Mouse (Mus musculus) left cerebral cortex, postnatal 14 days (tissue): ENCODE data around the gene Crygd. TPM values are rescaled to one million over a fixed set of nuclear protein-coding genes. Genes with fewer than 3 reads are reported as not detected.
"Not testable (repeated sequence)": the region's sequence is repeated elsewhere in the genome, so short reads cannot be mapped to it uniquely, and the experiment has no call there.

Experiments used
- DNase-seq, 2 experiments: peaks; one replicate each; pipeline ENCODE4 v3.0.0; 2021 to 2022; ENCODE audit warnings: low spot score in 2 of 2, mixed read lengths in 1 of 2
- intact Hi-C: fragments of 180-260 bp; cut with DNase I; formaldehyde crosslinking; loops from one replicate; pipeline ENCODE4 v1.15.1; 2025
- long read RNA-seq, 2 experiments: library from polyadenylated mRNA; stranded (forward); transcript quantifications; one replicate each; pipeline ENCODE4 v2.0.0; 2021
- total RNA-seq, 2 experiments: library from RNA; stranded (reverse); gene quantifications; 2 replicates each; pipeline ENCODE4 v1.2.3; 2021

Crygd gene
- not detected for total RNA-seq
- long read RNA-seq, experiment 1, result 0 reads
- long read RNA-seq, experiment 2, result 0 reads

DNA sequence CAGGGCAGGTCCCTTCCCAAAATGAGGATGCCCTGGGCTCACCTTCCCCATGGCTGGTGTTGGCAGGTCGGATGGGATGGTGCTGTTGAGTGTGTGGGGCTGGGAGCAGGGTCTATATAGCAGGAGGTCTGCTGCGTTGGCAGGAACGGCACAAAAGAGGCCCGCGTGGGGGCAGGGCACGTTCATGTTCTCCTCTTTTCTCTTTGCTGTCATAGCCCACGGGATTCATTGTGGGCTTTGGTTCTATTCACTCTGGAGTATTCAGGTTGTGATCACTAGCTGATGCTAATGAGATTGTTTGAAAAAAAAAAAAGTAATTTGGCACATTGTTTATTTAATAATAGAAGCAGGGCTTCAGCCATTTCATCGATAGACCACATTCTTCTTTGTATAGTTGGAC, at the start of gene Crygd:
Gene Crygd (minus strand): TSS at position 101 of the 400 bp plus-strand sequence.
- intact Hi-C loops, result no loop called here
- no peak for DNase-seq

DNA sequence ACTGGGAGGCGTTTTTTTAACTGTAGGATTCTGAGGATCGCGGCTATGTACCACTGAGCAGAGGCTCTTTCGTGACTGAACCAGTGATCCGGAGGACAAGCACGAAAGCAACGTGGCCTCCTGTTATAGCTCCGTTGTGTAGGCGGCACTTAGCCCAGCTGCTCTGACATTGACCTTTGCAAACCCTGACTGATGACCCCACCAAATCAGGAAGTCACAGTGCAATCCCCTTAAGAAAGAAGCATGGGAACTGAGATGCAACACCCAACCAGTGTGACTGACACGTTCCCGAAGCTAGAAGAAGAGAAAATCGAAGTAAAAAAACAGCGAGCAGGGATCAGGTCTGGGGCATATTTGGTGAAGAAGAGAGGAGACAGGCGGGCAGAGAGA, 49.5 kb upstream of the Crygd start:
- intact Hi-C loops, result loop anchor here (1.0 to 5.0 kb wide), 2 partner anchors 49 to 64 kb away; no protein-coding TSS in a partner anchor
- no peak for DNase-seq

DNA sequence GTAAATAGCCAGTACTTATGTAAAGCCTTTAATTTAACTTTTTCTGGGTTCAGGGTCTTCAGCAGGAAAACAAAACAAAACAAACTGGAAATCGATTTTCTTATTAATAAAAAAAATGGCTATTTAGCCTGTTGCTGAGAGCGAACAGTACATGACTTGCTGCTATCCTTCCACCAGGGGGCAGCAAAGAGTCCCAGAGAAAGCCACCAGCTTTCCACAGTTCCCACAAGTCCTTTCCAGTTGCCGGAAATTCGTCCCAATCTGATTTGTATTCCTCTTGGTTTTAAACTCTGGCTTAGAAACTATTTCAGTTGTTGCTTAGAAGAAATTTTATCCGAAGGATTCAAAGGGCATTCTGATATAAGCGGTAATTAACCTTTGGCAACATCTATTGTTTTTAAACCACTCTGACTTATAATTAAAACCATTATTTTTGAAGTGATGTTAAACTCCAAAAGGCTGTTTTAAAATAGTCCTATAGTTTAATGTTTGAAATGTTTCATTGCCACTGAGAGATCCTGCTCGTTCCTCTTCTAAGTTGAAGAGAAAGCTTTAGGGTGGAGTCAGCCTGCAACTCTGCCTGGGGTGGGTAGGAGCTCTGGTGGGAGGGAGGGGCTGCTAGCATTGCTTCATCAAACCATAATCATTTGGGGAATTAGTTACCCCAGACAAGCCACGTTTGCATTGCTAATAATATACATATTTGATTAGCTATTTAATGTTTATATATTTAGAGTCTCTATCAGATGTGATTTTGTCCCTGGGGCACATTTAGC, 49.0 kb upstream of the Crygd start:
- peak; percentile 80 to 82 for DNase-seq
- intact Hi-C loops, result loop anchor here (1.0 to 5.0 kb wide), 2 partner anchors 50 to 65 kb away; no protein-coding TSS in a partner anchor

DNA sequence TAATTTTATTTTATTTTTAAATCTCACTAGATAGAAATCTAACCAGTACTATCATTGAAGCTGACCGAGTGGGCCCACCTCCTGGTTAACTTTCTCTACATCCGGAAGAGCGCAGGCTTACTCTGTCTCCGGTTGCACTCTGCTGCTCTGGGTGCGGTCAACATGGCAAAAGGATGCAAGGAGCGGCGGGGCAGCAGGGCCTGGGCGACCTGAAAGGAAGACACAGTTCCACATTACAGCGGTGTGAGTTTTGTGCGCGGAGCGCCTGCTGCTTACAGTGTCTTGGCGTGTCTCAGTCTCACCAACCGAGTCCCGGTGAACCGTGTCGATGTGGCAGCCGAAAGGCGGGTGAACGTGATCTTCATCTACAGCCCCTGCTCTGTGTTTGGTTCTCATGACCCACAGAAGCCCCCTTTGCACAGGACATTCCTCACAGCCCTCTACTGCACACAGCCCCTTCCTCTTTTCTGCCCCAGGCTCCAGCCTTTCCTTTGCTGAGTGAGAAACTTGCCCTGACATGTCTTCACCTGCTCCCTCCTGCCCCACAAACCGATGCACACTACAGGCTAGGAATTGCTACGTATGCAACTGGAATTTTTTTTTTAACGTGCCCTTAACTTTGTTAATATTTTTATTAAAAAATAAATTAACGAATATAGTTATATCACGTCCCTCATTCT, 46.6 kb upstream of the Crygd start:
- no peak for DNase-seq
- intact Hi-C loops, result loop anchor here (5.0 kb wide), 1 partner anchor 52 kb away; no protein-coding TSS in a partner anchor

DNA sequence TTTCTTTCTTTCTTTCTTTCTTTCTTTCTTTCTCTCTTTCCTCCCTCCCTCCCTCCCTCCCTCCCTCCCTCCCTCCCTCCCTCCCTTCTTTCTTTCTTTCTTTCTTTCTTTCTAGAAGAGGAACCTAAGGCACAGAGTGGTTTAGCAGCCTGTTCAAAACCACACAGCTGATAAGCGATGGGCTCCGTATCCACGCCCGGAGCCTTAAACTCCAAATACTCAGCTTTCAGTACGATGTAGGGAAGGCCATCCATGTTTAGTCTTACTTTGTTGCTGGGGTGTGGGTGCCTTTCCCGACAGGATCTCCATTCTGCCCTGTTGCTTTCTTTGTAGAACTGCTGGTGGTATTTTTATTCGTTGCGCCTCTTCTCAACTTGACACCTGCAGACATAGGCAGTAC, 45.9 kb upstream of the Crygd start:
- intact Hi-C loops, result no loop called here
- no peak for DNase-seq

DNA sequence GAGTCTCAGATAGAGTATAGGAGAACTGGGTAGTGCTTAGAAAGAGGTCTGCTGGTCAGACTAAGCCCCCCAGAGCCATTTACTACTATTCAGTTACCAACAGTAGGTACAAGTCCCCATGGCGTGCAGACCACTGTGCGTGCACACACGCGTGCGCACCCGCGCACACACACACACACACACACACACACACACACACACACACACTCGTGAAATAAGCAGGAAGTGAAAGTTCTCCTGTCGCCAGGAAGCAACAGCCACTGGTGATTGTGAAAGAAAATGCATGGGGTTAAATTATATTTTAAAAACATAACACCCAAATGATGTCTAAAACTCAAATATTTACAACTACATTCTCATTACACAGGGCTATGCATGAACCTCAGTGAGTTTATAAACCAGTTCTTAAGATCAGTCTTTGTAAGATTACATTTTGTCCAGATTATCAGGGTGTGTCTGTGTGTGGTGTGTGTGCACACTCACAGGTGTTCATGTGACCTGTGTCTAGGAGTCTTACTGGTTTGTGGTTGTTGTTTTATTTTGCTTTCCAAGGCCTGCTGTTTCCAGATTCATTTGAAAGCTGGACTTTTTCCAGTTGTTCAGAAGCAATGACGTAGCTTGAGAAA, 44.5 kb upstream of the Crygd start:
- intact Hi-C loops, result no loop called here

DNA sequence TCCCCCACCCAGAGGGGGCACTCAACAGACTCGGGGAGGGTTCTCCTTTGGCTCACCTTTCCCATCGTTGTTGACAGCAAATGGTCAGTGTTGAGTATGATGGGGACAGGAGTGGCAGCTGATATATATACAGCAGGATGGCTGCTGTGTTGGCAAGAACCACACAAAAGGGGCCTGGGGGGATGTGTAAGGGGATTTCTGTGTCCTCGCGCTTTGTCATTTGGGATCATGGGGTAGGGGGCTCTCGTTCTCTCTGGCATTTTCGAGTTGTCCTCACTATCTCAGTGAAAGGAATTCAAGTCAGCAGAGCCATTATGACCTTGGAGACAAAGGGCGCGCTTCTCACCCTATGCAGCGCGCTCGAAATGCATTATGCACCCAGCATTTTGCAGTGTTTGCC, 40.0 kb upstream of the Crygd start, which contains the start of gene Cryga:
Gene Cryga (minus strand): TSS at position 101 of the 400 bp plus-strand sequence.
- intact Hi-C loops, result no loop called here
- DNase-seq, result no peak

More for the DNA sequence above, 44.5 kb upstream of the Crygd start:
- no peak for DNase-seq

DNA sequence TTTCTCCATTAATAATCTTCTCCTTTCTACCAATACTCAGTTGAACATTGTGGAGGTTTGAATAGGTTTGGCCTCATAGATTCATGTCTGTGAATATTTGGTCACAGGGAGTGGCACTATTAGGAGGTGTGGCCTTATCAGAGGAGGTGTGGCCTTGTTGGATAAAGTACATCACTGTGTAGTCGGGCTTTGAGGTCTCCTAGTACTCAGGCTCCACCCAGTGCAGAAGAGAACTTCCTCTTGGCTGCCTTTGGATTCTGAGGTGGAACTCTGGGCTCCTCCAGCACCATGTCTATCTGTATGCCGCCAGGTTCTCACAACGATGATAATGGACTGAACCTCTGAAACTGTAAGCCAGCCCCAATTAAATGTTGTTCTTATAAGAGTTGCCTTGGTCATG, 33.7 kb upstream of the Crygd start:
- DNase-seq, result no peak
- intact Hi-C loops, result no loop called here

DNA sequence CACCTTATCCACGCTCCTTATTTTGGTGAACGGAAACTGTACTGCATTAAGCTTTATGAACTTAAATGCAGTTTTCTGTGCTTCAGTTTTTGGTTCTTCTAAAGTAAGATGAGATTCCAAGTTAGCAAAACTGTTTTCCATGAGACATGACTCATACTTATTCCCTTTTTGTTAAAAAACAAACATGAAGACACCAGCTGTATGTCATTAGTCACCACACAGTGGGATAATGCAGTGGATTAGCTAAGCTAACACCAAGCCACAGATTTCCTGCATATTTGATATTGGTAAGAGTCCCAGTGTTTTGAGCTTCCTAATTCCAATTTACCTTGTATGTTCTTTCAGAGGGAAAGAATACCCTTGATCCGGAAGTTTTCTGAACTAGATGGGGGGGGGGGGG, 28.3 kb upstream of the Crygd start:
- intact Hi-C loops, result no loop called here
- DNase-seq, result no peak

DNA sequence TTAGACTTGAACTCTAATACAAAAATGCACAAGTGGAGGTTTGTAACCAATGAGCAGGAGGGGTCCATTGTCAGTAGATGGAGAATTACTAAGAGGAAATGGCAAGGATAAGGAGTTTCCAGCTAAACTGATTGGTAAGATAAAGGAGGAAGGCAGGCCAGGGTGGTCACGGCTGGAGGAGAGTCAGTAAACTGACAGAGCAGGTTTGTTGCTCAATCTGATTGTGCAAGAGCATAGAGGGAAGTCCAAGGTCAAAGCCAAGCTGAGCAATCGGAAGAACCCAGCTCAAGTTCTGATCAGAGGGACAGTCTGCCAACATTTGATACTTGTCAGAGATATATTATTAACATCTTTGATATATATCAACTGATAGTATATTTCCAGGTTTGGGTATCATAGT, 27.1 kb upstream of the Crygd start:
- DNase-seq, result no peak
- intact Hi-C loops, result no loop called here

DNA sequence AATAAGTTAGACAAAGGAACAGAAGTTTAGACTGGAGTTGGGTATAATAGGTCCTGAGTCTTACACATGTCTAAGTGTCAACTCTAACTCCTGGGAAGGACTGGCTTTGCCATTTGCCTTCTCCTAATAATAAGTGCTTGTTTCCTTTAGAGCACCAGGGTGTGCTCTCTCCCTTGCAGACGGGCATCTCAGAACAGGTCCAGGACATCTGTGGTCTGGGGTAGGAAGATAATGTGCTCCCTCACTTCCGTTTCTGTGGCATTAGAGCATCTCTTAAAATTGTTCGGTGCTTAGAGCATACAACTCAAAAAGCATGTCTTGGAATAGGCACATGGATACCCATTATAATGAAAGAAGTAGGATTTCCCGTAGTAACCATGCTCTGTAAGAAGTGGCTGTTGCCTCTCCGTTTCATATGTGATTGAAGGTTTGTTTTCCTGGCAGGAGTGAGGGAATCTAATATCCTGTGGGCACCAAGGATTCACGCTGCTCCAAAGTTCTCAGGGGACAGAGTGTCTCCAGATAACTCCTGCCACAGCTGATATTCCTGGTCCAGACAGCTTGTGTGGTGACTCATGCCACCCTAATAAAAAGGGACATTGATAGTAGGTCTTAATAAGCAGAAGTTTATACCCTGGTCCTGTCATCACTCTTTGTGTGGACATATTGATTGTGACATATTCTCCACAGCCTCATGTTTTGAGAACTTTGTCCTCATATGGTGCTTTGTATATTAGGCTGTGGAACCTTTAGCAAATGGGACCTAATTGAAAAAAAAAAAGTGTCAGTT, 25.5 kb upstream of the Crygd start:
- no peak for DNase-seq
- intact Hi-C loops, result no loop called here

DNA sequence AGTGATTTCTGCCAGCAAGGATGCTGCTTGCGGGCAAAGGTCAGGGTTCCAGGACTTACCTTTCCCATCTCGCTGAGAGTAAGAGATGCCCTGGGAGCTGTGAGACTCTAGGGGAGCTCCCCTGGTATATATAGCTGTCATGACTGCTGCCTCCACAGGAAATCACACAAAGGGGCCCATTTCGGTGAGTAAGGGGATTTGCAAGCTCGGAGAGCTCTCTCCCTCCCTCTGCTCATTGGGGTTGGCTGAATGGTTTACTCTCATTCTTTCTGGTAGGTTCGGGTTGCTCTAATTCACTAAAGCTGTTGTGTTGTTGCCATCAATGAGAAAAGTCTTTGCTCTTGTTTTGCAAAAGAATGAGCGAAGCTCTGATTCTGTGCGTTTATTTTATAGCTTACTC, 18.9 kb upstream of the Crygd start, which contains the start of gene Crygb:
Gene Crygb (minus strand): TSS at position 101 of the 400 bp plus-strand sequence.
- intact Hi-C loops, result no loop called here
- no peak for DNase-seq

DNA sequence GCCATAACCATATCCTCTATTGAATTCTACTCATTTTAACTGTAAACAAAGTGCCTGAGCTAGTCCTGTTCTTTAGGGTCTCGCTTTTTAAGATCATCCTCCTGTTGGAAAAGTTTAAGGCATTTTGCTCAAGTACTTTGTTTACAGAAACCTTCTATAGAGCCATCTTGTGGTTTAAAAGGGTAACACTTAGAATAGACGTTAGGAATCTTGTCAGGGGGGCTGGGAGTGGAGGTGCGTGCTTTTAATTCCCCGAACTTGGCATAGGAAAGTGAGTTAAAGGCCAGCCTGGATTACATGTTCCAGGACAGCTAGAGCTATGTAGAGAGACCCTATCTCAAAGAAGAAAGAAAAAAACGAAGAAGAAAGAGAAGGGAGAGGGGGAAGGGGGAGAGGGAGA, 12.4 kb upstream of the Crygd start:
- DNase-seq, result no peak
- intact Hi-C loops, result loop anchor here (5.0 kb wide), 1 partner anchor 33 kb away; no protein-coding TSS in a partner anchor

DNA sequence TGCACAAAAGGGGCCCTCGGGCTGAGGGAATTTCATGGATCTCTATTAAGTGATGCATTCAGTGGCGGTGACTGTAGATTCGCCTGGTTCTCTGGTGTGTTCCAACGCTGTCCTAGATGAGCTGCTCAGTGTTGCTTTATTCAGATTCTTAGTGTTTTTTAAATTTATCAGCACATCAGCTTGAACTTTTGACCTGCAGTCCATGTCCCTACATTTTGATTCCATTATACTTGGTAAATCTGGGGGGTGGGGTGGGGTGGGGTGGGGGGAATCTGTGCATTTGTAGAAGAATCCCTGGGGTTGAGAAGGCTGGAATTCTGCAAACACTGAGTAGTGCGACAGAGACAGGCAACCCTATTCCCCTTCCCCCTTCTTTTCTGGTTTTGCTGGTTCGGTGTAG, 10.3 kb upstream of the Crygd start, which contains the start of gene Crygc:
Gene Crygc (minus strand): TSS at position 101 of the 400 bp plus-strand sequence.
- DNase-seq, result no peak
- intact Hi-C loops, result no loop called here

DNA sequence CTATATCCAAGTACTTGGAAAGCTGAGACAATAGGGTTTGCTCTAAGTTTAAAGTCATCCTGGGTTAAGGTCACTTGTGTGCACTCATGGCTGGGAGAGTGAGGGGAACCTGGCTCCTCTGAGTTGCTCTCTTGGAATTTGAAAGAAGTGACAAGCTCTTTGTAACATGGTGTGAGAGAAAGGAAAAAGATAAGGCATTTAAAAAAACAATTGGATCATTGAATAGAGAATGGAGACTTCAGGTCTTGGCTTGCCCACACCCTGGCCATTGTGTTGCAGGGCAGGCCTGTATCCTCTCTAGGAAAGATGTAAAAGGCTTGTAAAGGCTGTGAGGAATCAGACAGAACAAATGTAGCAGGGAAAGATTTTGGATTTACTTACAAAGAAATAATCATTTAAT, 4.6 kb upstream of the Crygd start:
- intact Hi-C loops, result no loop called here
- DNase-seq, result no peak

DNA sequence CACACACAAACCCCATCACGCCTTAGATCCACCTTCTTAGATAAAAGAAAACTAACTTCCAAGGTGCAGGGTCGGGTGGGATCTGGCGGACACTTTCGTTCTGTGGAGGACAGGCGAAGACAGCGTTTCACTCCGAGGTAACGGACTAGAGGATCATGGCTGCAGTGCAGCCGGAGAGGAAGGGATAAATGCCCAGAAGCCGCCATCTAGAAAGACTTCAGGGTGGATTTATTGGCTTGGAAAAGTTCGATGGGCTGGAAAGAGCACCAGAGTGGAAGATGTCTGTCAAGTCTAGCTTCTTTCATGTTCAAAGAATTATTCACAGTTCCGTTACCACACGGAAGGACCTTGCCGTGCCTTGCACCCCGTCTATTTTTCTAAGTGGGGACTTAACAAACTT, 949 bp upstream of the Crygd start:
- no peak for DNase-seq
- intact Hi-C loops, result no loop called here

DNA sequence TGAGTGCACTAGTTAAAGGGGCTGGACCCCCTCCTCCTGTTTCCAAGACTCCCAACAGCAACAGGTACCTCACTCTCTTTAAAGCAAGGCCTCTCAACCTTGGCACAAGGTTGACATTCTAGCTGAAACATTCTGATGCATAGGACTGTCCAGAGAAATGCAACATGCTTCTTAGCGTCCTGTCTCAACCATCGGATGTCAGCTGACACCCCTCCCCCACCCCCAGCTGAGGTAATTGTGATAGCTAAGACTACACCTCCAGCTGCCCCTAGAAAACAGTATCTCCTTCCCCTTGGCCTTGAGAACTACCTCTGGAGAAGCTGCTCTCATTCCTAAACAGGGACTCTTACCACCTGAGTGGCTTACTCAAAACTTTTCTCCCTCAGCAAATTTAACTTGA, 11.1 kb downstream of the Crygd start:
- intact Hi-C loops, result no loop called here
- no peak for DNase-seq

DNA sequence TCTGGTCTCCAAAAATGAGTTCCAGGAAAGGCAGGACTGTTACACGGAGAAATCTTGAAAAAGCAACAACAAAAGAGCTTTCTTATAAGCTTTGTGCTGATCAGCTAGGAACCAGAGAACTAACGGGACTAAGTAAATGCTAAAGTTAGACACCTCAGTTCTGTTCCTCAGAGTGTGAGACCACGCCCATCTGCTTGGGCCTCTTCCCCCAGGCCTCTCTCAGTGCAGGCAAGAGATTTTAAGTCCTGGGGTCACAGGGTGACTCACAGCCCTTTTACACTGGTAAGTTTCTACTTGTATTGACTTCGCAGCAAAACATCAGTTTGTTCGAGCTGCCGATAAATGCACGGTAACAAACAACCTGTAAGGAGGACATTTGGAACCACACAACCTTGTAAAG, 11.6 kb downstream of the Crygd start:
- no peak for DNase-seq
- intact Hi-C loops, result no loop called here

DNA sequence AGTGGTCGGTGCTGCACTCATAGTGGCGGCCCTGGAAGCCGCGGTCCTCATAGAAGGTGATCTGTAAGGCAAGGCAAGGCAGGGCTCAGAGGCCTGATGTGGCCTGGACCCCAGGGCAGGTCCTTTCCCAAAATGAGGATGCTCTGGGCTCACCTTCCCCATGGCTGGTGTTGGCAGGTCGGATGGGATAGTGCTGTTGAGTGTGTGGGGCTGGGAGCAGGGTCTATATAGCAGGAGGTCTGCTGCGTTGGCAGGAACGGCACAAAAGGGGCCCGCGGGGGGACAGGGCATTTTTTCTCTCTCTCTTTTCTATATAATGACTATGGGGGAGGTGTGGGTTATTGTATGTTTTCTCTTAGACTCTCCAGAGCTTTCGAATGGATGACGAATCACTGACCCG, 12.3 kb downstream of the Crygd start, which contains the start of gene Cryge:
Gene Cryge (minus strand): TSS at position 198 of the 400 bp plus-strand sequence.
- DNase-seq, intact Hi-C loops: not testable (repeated sequence)
